8 mouse cellular contexts compared by ENCODE assay signal in genomic region chr7:99383246-99383645, GRCm38 (mm10). TPM values are rescaled to one million over a fixed set of nuclear protein-coding genes. Genes with fewer than 3 reads are reported as not detected.
A peak's percentile ranks its signal among the peaks of the same experiment; 100 is the strongest.
DNase-seq lines count a peak whose midpoint lies in the region; ATAC-seq and TF ChIP-seq lines count a peak whose summit lies in the region.

No protein-coding gene starts in this region.

- peaks cover 20% of the 10 kb centered on the region for H3K4me1 ChIP-seq in kidney, postnatal 0 days (replicated peaks; ENCODE audit: insufficient read depth, low read length)
- peaks cover 37% of the 10 kb centered on the region for H3K4me1 ChIP-seq in forebrain, embryonic 16.5 days (replicated peaks; ENCODE audit: control insufficient read depth, insufficient read depth, low read length)
- H3K4me1 ChIP-seq in stomach, embryonic 15.5 days: peaks cover 46% of the 10 kb centered on the region

- no peaks in the 10 kb centered on the region for H3K9me3 ChIP-seq in kidney, postnatal 0 days (replicated peaks; ENCODE audit: low read length)
- no peaks in the 10 kb centered on the region for H3K9me3 ChIP-seq in forebrain, embryonic 16.5 days (ENCODE audit: control insufficient read depth, low read length)
- H3K9me3 ChIP-seq in stomach, embryonic 15.5 days: no peaks in the 10 kb centered on the region

- H3K9ac ChIP-seq in kidney, postnatal 0 days (ENCODE audit: low read depth, low read length): no peak overlapping the region
- H3K9ac ChIP-seq in forebrain, embryonic 16.5 days (replicated peaks; ENCODE audit: low read depth, low read length): peak overlapping the region; percentile 82
- 0 out of 2 replicates have a peak overlapping the region, but pooled peaks have one; percentile 40 for H3K9ac ChIP-seq in stomach, embryonic 15.5 days

- no peak for DNase-seq in kidney, postnatal 0 days (ENCODE audit: low spot score)
- DNase-seq in kidney, adult 8-10 months: no peak
- peak; percentile 57 to 74 for DNase-seq in lung, adult 18-20 months
- DNase-seq in right cerebral cortex, adult 2 months (ENCODE audit: low spot score in 2 of 2): no peak
- no peak for DNase-seq in left cerebral cortex, adult 9 months (ENCODE audit: low spot score in 2 of 2)
- no peak for DNase-seq in gastrocnemius, postnatal 36 days

- H3K4me3 ChIP-seq in kidney, postnatal 0 days (replicated peaks; ENCODE audit: low read depth, low read length): peak overlapping the region; percentile 49
- H3K4me3 ChIP-seq in forebrain, embryonic 16.5 days (replicated peaks; ENCODE audit: low read length): peak overlapping the region; percentile 90
- peak overlapping the region; percentile 60 for H3K4me3 ChIP-seq in stomach, embryonic 15.5 days (replicated peaks)

- H3K27me3 ChIP-seq in kidney, postnatal 0 days (ENCODE audit: insufficient read depth, low read length): no peaks in the 10 kb centered on the region
- H3K27me3 ChIP-seq in forebrain, embryonic 16.5 days (replicated peaks; ENCODE audit: control insufficient read depth, insufficient read depth, low read length): no peaks in the 10 kb centered on the region
- H3K27me3 ChIP-seq in stomach, embryonic 15.5 days (replicated peaks): no peaks in the 10 kb centered on the region

- no peak for TF ChIP-seq CTCF in kidney, postnatal 0 days (IDR thresholded peaks at IDR 0.05; ENCODE audit: low read depth)

- no peaks in the 10 kb centered on the region for H3K36me3 ChIP-seq in kidney, postnatal 0 days (ENCODE audit: insufficient read depth, low read length)
- peaks cover 3% of the 10 kb centered on the region; the same call in 1 of the 2 replicates for H3K36me3 ChIP-seq in forebrain, embryonic 16.5 days (ENCODE audit: control insufficient read depth, insufficient read depth)
- no peaks in the 10 kb centered on the region for H3K36me3 ChIP-seq in stomach, embryonic 15.5 days

- intact Hi-C loops in gastrocnemius, postnatal 36 days (cut with DNase I): no loop called here

- peak overlapping the region; percentile 74 for H3K27ac ChIP-seq in kidney, postnatal 0 days
- no peak overlapping the region; the same call in 1 of the 2 replicates for H3K27ac ChIP-seq in forebrain, embryonic 16.5 days (ENCODE audit: low read length)
- peak overlapping the region; percentile 41 for H3K27ac ChIP-seq in stomach, embryonic 15.5 days

- no peak for ATAC-seq in kidney, postnatal 0 days (replicated peaks; ENCODE audit: low FRiP score, low read depth)
- no peak for ATAC-seq in forebrain, embryonic 16.5 days
- ATAC-seq in stomach, embryonic 15.5 days (ENCODE audit: insufficient read depth, low FRiP score, low read depth): no peak

- peak overlapping the region; percentile 73 for H3K4me2 ChIP-seq in kidney, postnatal 0 days (ENCODE audit: low read length)
- H3K4me2 ChIP-seq in forebrain, embryonic 16.5 days (ENCODE audit: low read length): peak overlapping the region; percentile 65
- peak overlapping the region; percentile 77 for H3K4me2 ChIP-seq in stomach, embryonic 15.5 days

- 62% methylated on average over 5 of the region's 5 CpGs for WGBS in kidney, postnatal 0 days
- 54% methylated on average over 5 of the region's 5 CpGs for WGBS in forebrain, embryonic 16.5 days
- 69% methylated on average over 5 of the region's 5 CpGs for WGBS in stomach, embryonic 15.5 days

RNA-seq across cellular contexts. Expression of gene Gdpd5, which starts 2.0 kb away (rescaled TPM):
- 11.8 and 13.5 TPM in 2 replicates for polyA plus RNA-seq in kidney, postnatal 0 days (2015; fragmentation: Nextera tagmentation; extraction: Ambion mirVana)
- polyA plus RNA-seq in forebrain, embryonic 16.5 days (2015; fragmentation: Nextera tagmentation; extraction: Ambion mirVana): 45.2 and 48.0 TPM in 2 replicates
- 18.4 and 18.8 TPM in 2 replicates for polyA plus RNA-seq in stomach, embryonic 15.5 days (2015; fragmentation: Nextera tagmentation; extraction: Ambion mirVana)
- 1 to 10 TPM; 2.6 to 4.6 TPM for total RNA-seq in gastrocnemius, postnatal 36 days (2021)

RNA-seq across cellular contexts. Expression of gene Serpinh1, which starts 30.2 kb away (rescaled TPM):
- polyA plus RNA-seq in kidney, postnatal 0 days (2015; fragmentation: Nextera tagmentation; extraction: Ambion mirVana): 819 and 983 TPM in 2 replicates
- 201 and 257 TPM in 2 replicates for polyA plus RNA-seq in forebrain, embryonic 16.5 days (2015; fragmentation: Nextera tagmentation; extraction: Ambion mirVana)
- 1,174 and 1,300 TPM in 2 replicates for polyA plus RNA-seq in stomach, embryonic 15.5 days (2015; fragmentation: Nextera tagmentation; extraction: Ambion mirVana)
- total RNA-seq in gastrocnemius, postnatal 36 days (2021): 100 to 1,000 TPM in 1 of 2 experiments, 10 to 100 TPM in 1; 69.4 to 103 TPM

Comparison
In these comparisons a context has a peak if more than half of its experiments do, and no peak if none do; other contexts are left out.
1. DNase-seq: peak in lung, adult 18-20 months (2 of 2); none in kidney, postnatal 0 days (single experiment), kidney, adult 8-10 months (0 of 2), right cerebral cortex, adult 2 months (0 of 2), left cerebral cortex, adult 9 months (0 of 2) and gastrocnemius, postnatal 36 days (0 of 2).
2. Peak in every context shown above with its lines, with median percentiles within 50 percentile points of each other: H3K4me2 ChIP-seq and H3K4me3 ChIP-seq.